Mouse (Mus musculus) MEL (cell line): Measurements from ENCODE around the gene Rasl11b. TPM values are rescaled to one million over a fixed set of nuclear protein-coding genes. Genes with fewer than 3 reads are reported as not detected.

Experiments used
- DNase-seq: peaks from one replicate; pipeline ENCODE4 v3.0.0; 2011; ENCODE audit warnings: low read depth, low spot score
- H3K27ac ChIP-seq: 2 replicates; pipeline ENCODE4 v1.5.1; 2012; ENCODE audit warnings: low read depth, mild to moderate bottlenecking, control low read depth, low read length, moderate library complexity; ENCODE audit not compliant: control insufficient read depth
- H3K27me3 ChIP-seq, 2 experiments: fragments of 150-350 bp in 1 of 2; sonication (generic) in 1 of 2; 2 replicates each; pipeline ENCODE4 v1.6.1; 2012; ENCODE audit warnings: low read length in 2 of 2, mild to moderate bottlenecking in 2 of 2, improper control_type of control experiment in 1 of 2, moderate library complexity in 1 of 2; ENCODE audit not compliant: insufficient read depth in 2 of 2, control insufficient read depth in 1 of 2
- H3K36me3 ChIP-seq, 2 experiments: 2 replicates each; pipeline ENCODE4 v1.6.1; 2012 to 2014; ENCODE audit warnings: low read length in 2 of 2, improper control_type of control experiment in 1 of 2, inconsistent platforms in 1 of 2, mild to moderate bottlenecking in 1 of 2; ENCODE audit not compliant: insufficient read depth in 2 of 2, control insufficient read depth in 1 of 2
- H3K4me1 ChIP-seq, 2 experiments: fragments of 150-350 bp in 1 of 2; sonication (generic) in 1 of 2; 2 replicates each; pipeline ENCODE4 v1.6.1; 2012; ENCODE audit warnings: low read length in 2 of 2, improper control_type of control experiment in 1 of 2, mild to moderate bottlenecking in 1 of 2; ENCODE audit not compliant: insufficient read depth in 2 of 2, control insufficient read depth in 1 of 2
- H3K4me3 ChIP-seq, 2 experiments: fragments of 150-350 bp in 1 of 2; sonication (generic) in 1 of 2; 2 replicates each; pipeline ENCODE4 v1.5.1; 2012; ENCODE audit warnings: low read depth in 2 of 2, low read length in 2 of 2, mild to moderate bottlenecking in 2 of 2, moderate library complexity in 2 of 2, control low read depth in 1 of 2, improper control_type of control experiment in 1 of 2; ENCODE audit not compliant: control insufficient read depth in 1 of 2, insufficient read depth in 1 of 2
- H3K79me2 ChIP-seq: 2 replicates; pipeline ENCODE4 v1.6.1; 2012; ENCODE audit warnings: mild to moderate bottlenecking, low read length, moderate library complexity; ENCODE audit not compliant: control insufficient read depth, poor library complexity, insufficient read depth
- H3K9ac ChIP-seq: 2 replicates; pipeline ENCODE4 v1.6.1; 2012; ENCODE audit warnings: low read depth, mild to moderate bottlenecking, control low read depth, low read length, moderate library complexity; ENCODE audit not compliant: control insufficient read depth, poor library complexity, severe bottlenecking
- H3K9me3 ChIP-seq: fragments of 150-350 bp; sonication (generic); replicated peaks from 2 replicates; pipeline ENCODE4 v1.6.1; 2012; ENCODE audit warnings: mild to moderate bottlenecking, low read length, improper control_type of control experiment, moderate library complexity; ENCODE audit not compliant: insufficient read depth
- CHD1 ChIP-seq: IDR thresholded peaks from 2 replicates; pipeline ENCODE4 v1.6.1; 2012; ENCODE audit warnings: low read depth, mild to moderate bottlenecking, inconsistent platforms, low read length, improper control_type of control experiment
- CHD2 ChIP-seq: IDR thresholded peaks from 2 replicates; pipeline ENCODE4 v1.6.1; 2011; ENCODE audit warnings: low read length, improper control_type of control experiment
- E2F4 ChIP-seq: IDR thresholded peaks from 2 replicates; pipeline ENCODE4 v1.6.1; 2011; ENCODE audit warnings: low read depth, low read length, improper control_type of control experiment, borderline replicate concordance
- ELF1 ChIP-seq: IDR thresholded peaks from 2 replicates; pipeline ENCODE4 v1.6.1; 2014; ENCODE audit warnings: low read depth, mild to moderate bottlenecking, inconsistent platforms, low read length, improper control_type of control experiment, moderate library complexity
- EP300 ChIP-seq, 2 experiments: IDR thresholded peaks; 2 replicates each; pipeline ENCODE4 v1.6.1; 2011; ENCODE audit warnings: improper control_type of control experiment in 2 of 2, low read length in 2 of 2, low read depth in 1 of 2, mild to moderate bottlenecking in 1 of 2
- GATA1 ChIP-seq: IDR thresholded peaks from 2 replicates; pipeline ENCODE4 v1.6.1; 2011; ENCODE audit warnings: low read depth, low read length, improper control_type of control experiment
- JUND ChIP-seq: IDR thresholded peaks from 2 replicates; pipeline ENCODE4 v1.6.1; 2011; ENCODE audit warnings: low read depth, mild to moderate bottlenecking, improper control_type of control experiment, low read length
- MAFK ChIP-seq: IDR thresholded peaks from 2 replicates; pipeline ENCODE4 v1.6.1; 2011; ENCODE audit warnings: low read depth, mild to moderate bottlenecking, low read length, improper control_type of control experiment, borderline replicate concordance
- MAX ChIP-seq: IDR thresholded peaks from 2 replicates; pipeline ENCODE4 v1.6.1; 2011; ENCODE audit warnings: low read length, improper control_type of control experiment
- MEF2A ChIP-seq: IDR thresholded peaks from 2 replicates; pipeline ENCODE4 v1.6.1; 2014; ENCODE audit warnings: low read depth, mild to moderate bottlenecking, inconsistent platforms, low read length, improper control_type of control experiment; ENCODE audit not compliant: poor library complexity, insufficient replicate concordance, severe bottlenecking; ENCODE audit errors: extremely low read depth
- NELFE ChIP-seq: IDR thresholded peaks from 2 replicates; pipeline ENCODE4 v1.6.1; 2011; ENCODE audit warnings: low read depth, low read length, improper control_type of control experiment
- POLR2A ChIP-seq, 2 experiments: IDR thresholded peaks; 2 replicates each; pipeline ENCODE4 v1.6.1; 2011 to 2012; ENCODE audit warnings: low read length in 2 of 2, mild to moderate bottlenecking in 2 of 2, control low read depth in 1 of 2, improper control_type of control experiment in 1 of 2, low read depth in 1 of 2, moderate library complexity in 1 of 2; ENCODE audit not compliant: control insufficient read depth in 1 of 2, insufficient read depth in 1 of 2, poor library complexity in 1 of 2
- POLR2AphosphoS2 ChIP-seq: IDR thresholded peaks from 2 replicates; pipeline ENCODE4 v1.6.1; 2011; ENCODE audit warnings: low read length, improper control_type of control experiment
- SMC3 ChIP-seq: IDR thresholded peaks from 2 replicates; pipeline ENCODE4 v1.6.1; 2011; ENCODE audit warnings: low read depth, low read length, improper control_type of control experiment
- TBP ChIP-seq: IDR thresholded peaks from 2 replicates; pipeline ENCODE4 v1.8.0; 2011; ENCODE audit warnings: low read depth, low read length, improper control_type of control experiment
- UBTF ChIP-seq: IDR thresholded peaks from 2 replicates; pipeline ENCODE4 v1.6.1; 2012; ENCODE audit warnings: low read depth, mild to moderate bottlenecking, inconsistent platforms, low read length, improper control_type of control experiment, moderate library complexity, borderline replicate concordance; ENCODE audit not compliant: insufficient read depth
- USF1 ChIP-seq: IDR thresholded peaks from 2 replicates; pipeline ENCODE4 v1.6.1; 2014; ENCODE audit warnings: low read depth, mild to moderate bottlenecking, inconsistent platforms, low read length, improper control_type of control experiment, moderate library complexity
- ZC3H11A ChIP-seq: IDR thresholded peaks from 2 replicates; pipeline ENCODE4 v1.6.1; 2012; ENCODE audit warnings: low read depth, mild to moderate bottlenecking, inconsistent platforms, low read length, improper control_type of control experiment
- ZMIZ1 ChIP-seq: IDR thresholded peaks from 2 replicates; pipeline ENCODE4 v1.6.1; 2012; ENCODE audit warnings: low read depth, mild to moderate bottlenecking, inconsistent platforms, low read length, improper control_type of control experiment, moderate library complexity
- polyA plus RNA-seq, 2 experiments: library from polyadenylated mRNA; stranded (reverse) in 1 of 2; unstranded in 1 of 2; fragments of >175 nt in 1 of 2; fragments of >200 nt in 1 of 2; gene quantifications; 2 replicates each; pipeline versions ENCODE4 v1.2.1 to v1.2.4; 2012; ENCODE audit warnings: low replicate concordance in 2 of 2, low read depth in 1 of 2; ENCODE audit not compliant: insufficient read length in 2 of 2, insufficient read depth in 1 of 2, missing spikeins in 1 of 2
- total RNA-seq: library from RNA; depleted of rRNA; stranded (reverse); fragments of 300-350 nt; gene quantifications from 2 replicates; pipeline ENCODE4 v1.2.3, GENCODE M21; 2012; rRNA removed

The Rasl11b gene
- total and polyA plus RNA-seq, 3 experiments: 0.15 to 0.54 TPM; not detected in 1

DNA sequence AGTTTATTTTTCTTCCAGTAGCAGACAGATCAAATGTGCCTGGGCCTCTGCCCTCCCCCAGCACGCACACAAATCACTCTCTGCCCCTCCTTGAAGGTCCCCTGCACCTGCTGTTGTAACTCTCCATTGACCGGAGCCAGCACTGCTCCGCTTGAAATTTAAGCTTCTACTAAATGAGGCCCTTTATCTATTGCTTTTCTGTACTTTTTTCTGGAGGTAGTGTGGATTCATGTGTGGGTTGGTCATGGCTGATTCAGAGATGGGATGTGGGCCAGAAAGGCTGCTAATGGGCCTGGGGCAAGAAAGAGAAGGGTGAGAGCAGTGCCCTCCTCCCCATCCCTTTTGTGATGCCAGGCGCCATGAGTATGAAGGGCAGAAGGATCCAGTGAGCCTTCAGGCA, 51.4 kb downstream of the Rasl11b start:
- Histone ChIP-seq H3K36me3 (no peaks in the 10 kb centered on the region), H3K4me1 (no peaks in the 10 kb centered on the region), H3K9ac (no peak overlapping the region), H3K27ac (no peak overlapping the region), H3K4me3 (no peak overlapping the region), H3K27me3 (no peaks in the 10 kb centered on the region), H3K9me3 (no peaks in the 10 kb centered on the region), H3K79me2 (no peaks in the 10 kb centered on the region)
- TF ChIP-seq E2F4 (no peak), NELFE (no peak), TBP (no peak), USF1 (no peak), MAFK (no peak), UBTF (no peak), MEF2A (no peak), CHD1 (no peak), EP300 (IDR thresholded peaks at IDR 0.05; ENCODE audit: low read depth in 1 of 2, low read length in 2 of 2) (no peak), MAX (no peak), GATA1 (no peak), ZMIZ1 (no peak), POLR2A (IDR thresholded peaks at IDR 0.05; ENCODE audit: control insufficient read depth in 1 of 2, insufficient read depth in 1 of 2, low read depth in 1 of 2, low read length in 2 of 2, poor library complexity in 1 of 2) (no peak), POLR2AphosphoS2 (no peak), ZC3H11A (no peak), ELF1 (no peak)
- DNase-seq: no peak

DNA sequence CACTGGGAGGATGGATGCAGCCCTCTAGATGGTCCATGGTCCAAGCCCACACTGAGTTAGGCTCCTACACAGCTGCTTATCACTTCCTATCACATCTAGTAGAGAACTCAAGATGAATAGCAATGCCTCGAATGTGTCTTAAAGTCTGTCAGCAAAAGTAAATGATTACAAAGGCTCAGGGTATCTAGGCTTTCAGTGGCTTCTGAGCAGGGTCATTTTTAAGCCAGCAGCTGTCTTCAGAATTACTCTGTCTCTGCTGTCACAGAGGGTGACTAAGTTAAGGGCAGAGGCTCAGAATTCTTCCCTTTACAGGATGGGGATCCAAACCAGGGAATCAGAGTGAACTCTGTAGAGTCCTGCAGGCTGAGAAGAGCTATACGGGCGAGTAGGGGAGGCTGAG, 51.9 kb downstream of the Rasl11b start:
- H3K4me1 ChIP-seq: no peaks in the 10 kb centered on the region
- no peak overlapping the region for H3K4me3 ChIP-seq
- no peaks in the 10 kb centered on the region for H3K36me3 ChIP-seq
- H3K9ac ChIP-seq: no peak overlapping the region
- H3K27ac ChIP-seq: no peak overlapping the region
- no peak for DNase-seq
- H3K9me3 ChIP-seq: no peaks in the 10 kb centered on the region
- no peaks in the 10 kb centered on the region for H3K79me2 ChIP-seq
- H3K27me3 ChIP-seq: no peaks in the 10 kb centered on the region
- TF ChIP-seq JUND (no peak), EP300 (IDR thresholded peaks at IDR 0.05; ENCODE audit: low read depth in 1 of 2, low read length in 2 of 2) (no peak), TBP (no peak), USF1 (no peak), POLR2AphosphoS2 (no peak), MEF2A (no peak), CHD2 (no peak), SMC3 (no peak)

Other genes with a start within 250 kb of the Rasl11b start
- gene Usp46, start 126.9 kb upstream of the Rasl11b start, total RNA-seq: 12.9 and 14.5 TPM in 2 replicates
- 10 to 100 TPM in 1 of 2 experiments, not detected in 1; 23.6 TPM for gene Usp46, start 126.9 kb upstream of the Rasl11b start, polyA plus RNA-seq